Mouse (Mus musculus): ENCODE results near the gene AU040320.

GRCm38 (mm10) chr4:126846971-126847370 lies 93.6 kb downstream of the AU040320 start:
- no peak for TF ChIP-seq CTCF (IDR thresholded peaks at IDR 0.05; ENCODE audit: low read depth)
- no peak for TF ChIP-seq EP300 (IDR thresholded peaks at IDR 0.05; ENCODE audit: low read depth)

Data from liver, embryonic 14.5 days (tissue).